Mouse (Mus musculus) G1E (cell line): Measurements from ENCODE around the gene Patl1. TPM values are rescaled to one million over a fixed set of nuclear protein-coding genes. Genes with fewer than 3 reads are reported as not detected.
"Not testable (repeated sequence)": the region's sequence is repeated elsewhere in the genome, so short reads cannot be mapped to it uniquely, and the experiment has no call there.

Experiments used
- ATAC-seq: 2 replicates; pipeline ENCODE4 v1.8.0; 2016; ENCODE audit warnings: mild to moderate bottlenecking; ENCODE audit not compliant: insufficient number of reproducible peaks, poor library complexity, low FRiP score, severe bottlenecking; ENCODE audit errors: extremely low read depth
- DNase-seq: peaks from one replicate; pipeline ENCODE4 v3.0.0; 2012; ENCODE audit warnings: low spot score
- H3K27me3 ChIP-seq: 2 replicates; pipeline ENCODE4 v1.6.1; 2012; ENCODE audit warnings: mild to moderate bottlenecking, low read length, inconsistent platforms; ENCODE audit not compliant: insufficient read depth
- H3K36me3 ChIP-seq: replicated peaks from 2 replicates; pipeline ENCODE3; 2012; ENCODE audit warnings: mild to moderate bottlenecking, inconsistent platforms
- H3K4me1 ChIP-seq: 2 replicates; pipeline ENCODE4 v1.6.1; 2012; ENCODE audit warnings: low read depth, low read length, inconsistent platforms, mixed read lengths; ENCODE audit not compliant: insufficient read depth
- H3K4me3 ChIP-seq: 2 replicates; pipeline ENCODE4 v1.5.1; 2012; ENCODE audit warnings: low read depth, mild to moderate bottlenecking, inconsistent platforms, low read length, moderate library complexity, mixed read lengths
- H3K9me3 ChIP-seq: replicated peaks from 2 replicates; pipeline ENCODE4 v1.6.1; 2012; ENCODE audit warnings: inconsistent platforms
- CTCF ChIP-seq: IDR thresholded peaks from 2 replicates; pipeline ENCODE4 v1.5.1; 2012; ENCODE audit warnings: low read depth, low read length, inconsistent platforms, mixed read lengths
- GATA1 ChIP-seq: IDR thresholded peaks from 2 replicates; pipeline ENCODE4 v1.6.1; 2012; ENCODE audit warnings: borderline replicate concordance, low read length, inconsistent platforms, mixed read lengths
- GATA2 ChIP-seq: IDR thresholded peaks from 2 replicates; pipeline ENCODE4 v1.6.1; 2012; ENCODE audit warnings: low read depth, low read length, inconsistent platforms, borderline replicate concordance
- POLR2AphosphoS5 ChIP-seq: IDR thresholded peaks from 2 replicates; pipeline ENCODE4 v1.6.1; 2012; ENCODE audit warnings: low read depth, low read length, inconsistent platforms; ENCODE audit not compliant: insufficient replicate concordance
- TAL1 ChIP-seq: conservative IDR thresholded peaks from 2 replicates; pipeline ENCODE4 v1.6.1; 2012; ENCODE audit warnings: low read depth, low read length, inconsistent platforms, mixed read lengths
- polyA plus RNA-seq: library from polyadenylated mRNA; stranded (reverse); fragments of >175 nt; gene quantifications from 2 replicates; pipeline ENCODE4 v1.2.3, GENCODE M21; 2012
- total RNA-seq, 2 experiments: library from RNA; stranded (forward) in 1 of 2; stranded (reverse) in 1 of 2; fragments of 200-1000 nt in 1 of 2; fragments of >200 nt in 1 of 2; fragmentation: Nextera tagmentation in 1 of 2; gene quantifications; 2 replicates each; pipeline ENCODE4 v1.2.3; 2014 to 2017

The Patl1 gene
- total RNA-seq (2014; fragmentation: Nextera tagmentation) (59.4 and 65.8 TPM in 2 replicates), total RNA-seq (2017) (19.0 and 20.4 TPM in 2 replicates), polyA plus RNA-seq (15.8 and 17.7 TPM in 2 replicates)

DNA sequence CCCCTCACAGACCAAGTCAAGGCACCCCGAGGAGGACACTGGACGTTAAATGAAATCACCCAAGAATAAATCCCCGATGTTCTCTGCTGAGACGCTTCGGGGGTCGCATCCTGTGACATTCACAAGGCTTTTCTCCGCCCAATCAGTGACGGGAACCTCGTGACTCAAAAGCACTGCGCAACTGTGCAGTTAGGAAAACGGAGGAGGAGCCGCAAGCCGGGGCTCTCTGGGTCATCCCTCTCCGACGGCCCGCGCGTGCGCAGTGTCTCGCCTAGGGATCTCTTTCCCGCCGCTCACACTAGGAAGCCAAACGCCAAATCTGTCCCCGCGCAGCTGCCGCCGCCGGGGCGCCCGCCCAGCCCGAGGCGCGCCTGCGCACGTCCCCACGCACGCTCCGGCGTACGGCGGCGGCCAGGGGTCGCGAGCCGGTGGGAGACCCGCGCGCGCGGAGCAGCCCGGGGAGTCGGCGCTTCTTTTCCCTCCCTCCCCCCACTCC lies at the start of gene Patl1:
Gene Patl1, plus strand, starts transcription at position 363 of the 496 bp plus-strand sequence.
- Histone ChIP-seq H3K4me3 (peak within 1 kb of the TSS; percentile 95), H3K4me1 (peaks cover 42% of the 10 kb centered on the region), H3K9me3 (no peaks in the 10 kb centered on the region), H3K27me3 (no peaks in the 10 kb centered on the region), H3K36me3 (peaks cover 22% of the 10 kb centered on the region)
- TF ChIP-seq POLR2AphosphoS5 (no peak), GATA2 (no peak), TAL1 (no peak), CTCF (no peak), GATA1 (no peak)
- peak; percentile 89 for ATAC-seq
- DNase-seq, result peak; percentile 83

DNA sequence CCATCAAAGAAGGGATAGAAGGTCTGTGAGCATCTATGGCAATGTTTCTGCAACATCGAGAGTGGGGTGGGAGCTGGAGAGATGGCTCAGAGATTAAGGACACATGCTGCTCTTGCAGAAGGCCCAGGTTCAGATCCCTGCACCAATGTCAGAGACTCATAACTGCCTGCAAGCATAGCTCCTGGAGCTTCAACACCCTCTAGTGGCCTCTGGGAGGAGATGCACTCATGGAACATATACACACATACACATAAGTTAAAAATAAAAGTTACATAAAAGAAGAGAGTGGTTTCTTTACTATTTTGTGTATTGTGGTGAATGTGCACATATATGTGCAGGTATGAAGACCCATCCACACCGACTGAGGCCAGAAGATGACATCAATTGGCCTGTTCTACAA lies 44.4 kb upstream of the Patl1 start:
- no peak for TF ChIP-seq GATA1
- TF ChIP-seq TAL1, result no peak
- TF ChIP-seq CTCF, result no peak
- TF ChIP-seq GATA2, result no peak
- no peak for TF ChIP-seq POLR2AphosphoS5
- Histone ChIP-seq H3K4me1 (no peaks in the 10 kb centered on the region), H3K27me3 (no peaks in the 10 kb centered on the region), H3K4me3 (no peak overlapping the region), H3K9me3 (0 out of 2 replicates have a peak, but pooled peaks cover 2% of the 10 kb centered on the region), H3K36me3 (no peaks in the 10 kb centered on the region)
- DNase-seq (no peak), ATAC-seq (no peak)

DNA sequence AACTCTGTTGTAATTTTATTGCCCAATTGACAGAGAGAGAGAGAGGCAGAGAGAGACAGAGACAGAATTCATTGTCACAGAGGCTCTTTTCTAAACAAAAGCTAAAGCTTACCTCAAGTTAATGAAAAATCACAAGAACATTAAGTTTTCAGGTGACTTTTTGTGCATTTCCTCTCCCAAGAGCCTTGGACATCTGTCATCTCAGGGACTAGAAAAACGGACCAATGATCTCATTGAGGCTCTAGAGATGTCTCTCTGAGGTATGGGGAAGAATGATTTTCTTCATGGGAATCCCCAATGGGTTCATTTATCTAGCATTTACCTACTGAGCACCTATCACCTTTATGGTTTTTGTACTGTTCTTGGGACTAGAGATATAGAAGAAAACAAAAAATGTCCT lies 37.2 kb upstream of the Patl1 start, which contains the start of gene Olfr1419:
Gene Olfr1419, minus strand, starts transcription at position 101 of the 400 bp plus-strand sequence.
- no peaks in the 10 kb centered on the region; the same call in 1 of the 2 replicates for H3K4me1 ChIP-seq
- H3K4me3 ChIP-seq, result no peak within 1 kb of the TSS
- TF ChIP-seq GATA1 (no peak), CTCF (no peak), TAL1 (no peak), POLR2AphosphoS5 (no peak), GATA2 (no peak)
- ATAC-seq (no peak), DNase-seq (no peak)
- H3K27me3 ChIP-seq, result peaks cover 5% of the 10 kb centered on the region
- no peaks in the 10 kb centered on the region for H3K9me3 ChIP-seq
- no peaks in the 10 kb centered on the region for H3K36me3 ChIP-seq

DNA sequence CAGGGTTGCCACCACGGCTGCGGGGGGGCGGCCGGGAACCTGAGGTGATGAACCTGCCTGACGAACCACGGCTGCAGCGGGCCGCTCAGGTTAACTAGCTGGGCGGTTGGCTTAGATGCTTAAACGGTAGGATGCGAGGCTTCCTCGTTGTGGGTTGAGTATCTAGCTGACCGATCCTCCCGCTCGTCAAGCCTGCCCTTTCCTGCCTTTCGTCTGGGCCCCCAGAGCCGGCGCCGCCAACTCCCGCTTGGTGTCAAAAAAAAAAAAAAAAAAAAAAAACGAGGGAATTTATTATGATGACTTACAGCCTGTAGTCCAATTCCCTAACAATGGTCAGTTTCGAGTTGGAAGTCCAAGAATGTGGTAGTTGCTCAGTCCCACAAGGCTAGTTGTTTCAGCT lies 33.8 kb upstream of the Patl1 start:
- H3K27me3 ChIP-seq, ATAC-seq, DNase-seq, H3K4me1 ChIP-seq, H3K4me3 ChIP-seq, H3K9me3 ChIP-seq, H3K36me3 ChIP-seq: not testable (repeated sequence)

DNA sequence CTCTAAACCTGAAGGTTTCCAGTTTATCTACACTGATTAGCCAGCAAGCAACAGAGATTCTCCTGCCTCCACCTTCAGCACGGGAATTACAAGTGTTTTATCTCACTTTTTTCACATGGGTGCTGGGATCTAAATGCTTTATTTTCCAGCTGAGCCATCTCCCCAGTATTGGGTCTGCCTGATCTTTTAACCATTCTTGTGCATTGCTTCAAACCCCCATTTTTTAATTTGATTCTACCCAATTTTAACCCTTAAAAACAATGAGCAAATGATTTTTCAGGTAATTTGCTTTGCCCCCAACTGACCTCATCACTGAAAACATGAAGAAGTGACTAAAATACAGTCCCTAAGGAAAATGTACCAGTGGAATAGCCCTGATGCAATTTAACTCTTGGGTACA lies 25.9 kb upstream of the Patl1 start, which contains the start of gene Olfr1420:
Gene Olfr1420, plus strand, starts transcription at position 301 of the 400 bp plus-strand sequence.
- peaks cover 4% of the 10 kb centered on the region for H3K27me3 ChIP-seq
- DNase-seq, result no peak
- no peak for TF ChIP-seq POLR2AphosphoS5
- no peak for TF ChIP-seq TAL1
- TF ChIP-seq CTCF, result no peak
- no peak for TF ChIP-seq GATA2
- no peak for TF ChIP-seq GATA1
- H3K4me3 ChIP-seq, result no peak within 1 kb of the TSS
- ATAC-seq, result no peak
- no peaks in the 10 kb centered on the region for H3K9me3 ChIP-seq
- no peaks in the 10 kb centered on the region for H3K4me1 ChIP-seq
- no peaks in the 10 kb centered on the region for H3K36me3 ChIP-seq

DNA sequence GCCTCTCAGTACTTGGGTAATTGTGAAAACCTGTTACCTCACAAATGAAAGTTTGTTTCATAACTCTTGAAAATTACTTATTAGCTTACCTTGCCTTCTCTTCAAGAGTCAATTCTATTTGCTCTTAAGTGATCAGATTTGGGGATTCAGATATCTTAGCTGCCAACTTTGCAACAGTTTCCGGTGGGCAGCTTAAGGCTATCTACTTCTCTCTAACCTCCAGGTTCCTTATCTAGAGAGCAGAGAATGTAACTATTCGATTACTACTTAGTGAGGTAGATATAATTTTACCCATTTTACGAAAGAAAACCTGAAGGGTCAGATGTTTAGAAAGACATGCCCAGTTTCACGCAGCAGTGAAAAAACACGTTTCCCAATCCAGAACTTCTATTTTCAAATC lies 1.2 kb upstream of the Patl1 start:
- Histone ChIP-seq H3K27me3 (no peaks in the 10 kb centered on the region), H3K36me3 (peaks cover 17% of the 10 kb centered on the region), H3K4me3 (peak overlapping the region; percentile 95; the same call in 1 of the 2 replicates), H3K9me3 (no peaks in the 10 kb centered on the region), H3K4me1 (peaks cover 37% of the 10 kb centered on the region)
- no peak for ATAC-seq
- no peak for DNase-seq
- TF ChIP-seq POLR2AphosphoS5, result no peak
- no peak for TF ChIP-seq GATA2
- no peak for TF ChIP-seq TAL1
- TF ChIP-seq CTCF, result no peak
- TF ChIP-seq GATA1, result no peak

DNA sequence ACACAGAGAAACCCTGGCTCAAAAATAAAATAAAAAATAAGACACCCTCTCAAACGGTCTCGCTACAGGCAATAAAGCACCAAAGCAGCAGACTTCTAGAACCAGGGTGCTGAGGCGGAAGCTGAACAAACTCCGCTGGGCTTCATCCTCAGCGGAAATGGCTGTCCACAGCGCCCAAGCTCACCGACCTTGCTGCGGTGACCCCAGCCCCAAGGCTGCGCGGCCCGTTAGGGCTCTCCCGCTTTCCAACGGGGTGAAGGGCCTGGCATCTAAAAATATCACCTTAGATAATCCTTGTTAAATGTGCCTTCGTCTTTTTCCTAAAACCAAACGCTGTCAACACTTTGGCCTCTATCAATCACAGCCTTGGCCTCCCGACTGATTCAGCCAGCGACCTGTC lies 596 bp upstream of the Patl1 start:
- Histone ChIP-seq H3K4me1 (peaks cover 42% of the 10 kb centered on the region), H3K9me3 (no peaks in the 10 kb centered on the region), H3K36me3 (peaks cover 22% of the 10 kb centered on the region), H3K4me3 (peak overlapping the region; percentile 95), H3K27me3 (no peaks in the 10 kb centered on the region)
- DNase-seq (no peak), ATAC-seq (no peak)
- TF ChIP-seq POLR2AphosphoS5, result no peak
- TF ChIP-seq GATA2, result no peak
- no peak for TF ChIP-seq CTCF
- TF ChIP-seq GATA1, result no peak
- no peak for TF ChIP-seq TAL1
